Mouse (Mus musculus) bone marrow, adult 2 months (tissue): Measurements from ENCODE around the gene Adam11.

ENCODE experiments used
- CTCF ChIP-seq: fragments of 200-500 bp; IDR thresholded peaks from 2 replicates; pipeline ENCODE4 v1.5.1; 2011; ENCODE audit warnings: low read length, control low read depth; ENCODE audit not compliant: control insufficient read depth, insufficient read depth
- POLR2A ChIP-seq: fragments of 200-500 bp; IDR thresholded peaks from 2 replicates; pipeline ENCODE4 v1.6.1; 2011; ENCODE audit warnings: low read depth, mild to moderate bottlenecking, control low read depth, low read length, borderline replicate concordance; ENCODE audit not compliant: control insufficient read depth

DNA sequence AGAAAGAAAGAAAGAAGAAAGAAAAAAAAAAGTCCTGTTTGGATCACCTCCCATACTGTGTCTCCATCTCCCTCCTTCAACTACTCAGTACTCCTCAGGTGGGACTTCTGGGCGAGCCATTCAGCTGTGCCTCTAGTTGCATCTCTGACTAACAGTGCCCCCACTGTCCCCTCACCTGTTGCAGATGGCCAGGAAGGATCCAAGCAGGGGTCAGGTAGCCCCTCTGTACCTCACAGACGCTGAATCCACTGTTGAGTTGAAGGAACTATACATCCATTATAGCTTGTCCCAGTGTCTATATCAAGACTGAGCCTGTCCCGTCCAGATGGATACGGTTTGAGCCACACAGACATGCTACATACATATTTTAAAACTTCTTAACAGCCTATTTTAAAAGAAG, 20.3 kb downstream of the Adam11 start:
- TF ChIP-seq CTCF, result no peak
- TF ChIP-seq POLR2A, result no peak
